Mouse (Mus musculus) MEL-GATA-1-ER (cell line): ENCODE results near the gene Sgta.

Source experiments
- DNase-seq: peaks from one replicate; pipeline ENCODE4 v3.0.0-alpha.2; 2012; ENCODE audit warnings: low read depth; ENCODE audit errors: extremely low read depth

The Sgta gene

GRCm38 (mm10) chr10:81021547-81022110 is 38.4 kb downstream of the Sgta start:
- DNase-seq, result no peak

GRCm38 (mm10) chr10:81020207-81020606 is 39.8 kb downstream of the Sgta start:
- DNase-seq, result no peak

- no peak for DNase-seq
Measured at GRCm38 (mm10) chr10:81019687-81020086, 40.3 kb downstream of the Sgta start.

GRCm38 (mm10) chr10:81018326-81018725 is 41.7 kb downstream of the Sgta start:
- DNase-seq, result peak; percentile 70

- DNase-seq, result no peak
Measured at GRCm38 (mm10) chr10:81016645-81017044, 43.3 kb downstream of the Sgta start.

GRCm38 (mm10) chr10:81015666-81016065 is 44.3 kb downstream of the Sgta start:
- no peak for DNase-seq

- DNase-seq, result peak; percentile 79
Measured at GRCm38 (mm10) chr10:81014393-81015384, 45.3 kb downstream of the Sgta start, which contains the start of gene Gng7. Gene Gng7 (minus strand): TSS chr10:81014945.

GRCm38 (mm10) chr10:81010851-81011250 is 49.1 kb downstream of the Sgta start:
- no peak for DNase-seq

- no peak for DNase-seq
Measured at GRCm38 (mm10) chr10:81007240-81007639, 52.7 kb downstream of the Sgta start.

GRCm38 (mm10) chr10:81006005-81006677 is 53.8 kb downstream of the Sgta start:
- no peak for DNase-seq

- no peak for DNase-seq
Measured at GRCm38 (mm10) chr10:81001161-81001560, 58.8 kb downstream of the Sgta start.

GRCm38 (mm10) chr10:81000197-81001062 is 59.6 kb downstream of the Sgta start:
- no peak for DNase-seq

- DNase-seq, result peak; percentile 83
Measured at GRCm38 (mm10) chr10:80999362-81000196, 60.4 kb downstream of the Sgta start.

GRCm38 (mm10) chr10:80998778-80999177 is 61.2 kb downstream of the Sgta start:
- peak; percentile 72 for DNase-seq

- no peak for DNase-seq
Measured at GRCm38 (mm10) chr10:80998021-80998420, 62.0 kb downstream of the Sgta start.

GRCm38 (mm10) chr10:80997332-80997731 is 62.6 kb downstream of the Sgta start:
- no peak for DNase-seq

- no peak for DNase-seq
Measured at GRCm38 (mm10) chr10:80996501-80996900, 63.5 kb downstream of the Sgta start.

- DNase-seq, result peak; percentile 65
Measured at GRCm38 (mm10) chr10:80995091-80995632, 64.8 kb downstream of the Sgta start.

- no peak for DNase-seq
Measured at GRCm38 (mm10) chr10:80994621-80995020, 65.4 kb downstream of the Sgta start.
